26 mouse cellular contexts compared by ENCODE assay signal in genomic region chr6:108379041-108379440, GRCm38 (mm10).
DNase-seq lines count a peak whose midpoint lies in the region; ATAC-seq and TF ChIP-seq lines count a peak whose summit lies in the region.
"Had no signal": no experiment of that assay in that cellular context is flagged by ENCODE, and none has a peak within 500 bp of the region (broad histone marks: within the 10 kb centered on the region; RNA-seq: fewer than 3 reads in every experiment).

No protein-coding gene starts in this region.

- H3K4me3 ChIP-seq in midbrain, postnatal 0 days (ENCODE audit: low read depth, low read length): no peak overlapping the region
- H3K4me3 ChIP-seq: embryonic facial prominence, embryonic 10.5 days; forebrain, embryonic 10.5 days; hindbrain, embryonic 10.5 days; left cerebral cortex, adult 2 months; limb, embryonic 15.5 days; midbrain, embryonic 10.5 days had no signal

- intact Hi-C loops in heart, postnatal 10 days (cut with DNase I): no loop called here
- intact Hi-C loops in heart, postnatal 14 days (cut with DNase I): no loop called here

- no peak overlapping the region for H3K27ac ChIP-seq in midbrain, postnatal 0 days (ENCODE audit: low read depth, low read length)
- H3K27ac ChIP-seq: embryonic facial prominence, embryonic 10.5 days; forebrain, embryonic 10.5 days; hindbrain, embryonic 10.5 days; hindbrain, postnatal 0 days; left cerebral cortex, adult 2 months; limb, embryonic 15.5 days; liver, embryonic 14.5 days; macrophage; midbrain, embryonic 10.5 days had no signal

- no peaks in the 10 kb centered on the region for H3K4me1 ChIP-seq in midbrain, postnatal 0 days (ENCODE audit: insufficient read depth, low read length)
- H3K4me1 ChIP-seq: embryonic facial prominence, embryonic 10.5 days; forebrain, embryonic 10.5 days; hindbrain, embryonic 10.5 days; limb, embryonic 15.5 days; midbrain, embryonic 10.5 days had no signal

- H3K4me2 ChIP-seq in midbrain, postnatal 0 days (ENCODE audit: low read depth, low read length, poor library complexity, severe bottlenecking): no peak overlapping the region
- H3K4me2 ChIP-seq: limb, embryonic 15.5 days had no signal

- DNase-seq in heart, postnatal 10 days: peak; percentile 25 to 28
- no peak for DNase-seq in heart, postnatal 14 days
- peak; percentile 45 for DNase-seq in 3T3-L1 (ENCODE audit: low read depth, low spot score)
- DNase-seq in 416B (ENCODE audit: low read depth): peak; percentile 29
- DNase-seq in lung, postnatal 25 days (ENCODE audit: low spot score): peak; percentile 48
- no peak for DNase-seq in adrenal gland, postnatal 36 days
- DNase-seq in midbrain, postnatal 0 days (ENCODE audit: low spot score): no peak
- DNase-seq: cerebellum, adult 11 months; cerebellum, adult 9-11 months; gastrocnemius, postnatal 10 days; left cerebral cortex, postnatal 4 days; thymus, postnatal 25 days had no signal

- H3K9me3 ChIP-seq in midbrain, postnatal 0 days (ENCODE audit: low read length): no peaks in the 10 kb centered on the region
- H3K9me3 ChIP-seq: embryonic facial prominence, embryonic 10.5 days; forebrain, embryonic 10.5 days; limb, embryonic 15.5 days; midbrain, embryonic 10.5 days had no signal

- no peak overlapping the region for H3K9ac ChIP-seq in midbrain, postnatal 0 days (replicated peaks; ENCODE audit: low read length, poor library complexity, severe bottlenecking)
- H3K9ac ChIP-seq: limb, embryonic 15.5 days; liver, embryonic 14.5 days had no signal

- no peak for TF ChIP-seq CTCF in midbrain, postnatal 0 days (IDR thresholded peaks at IDR 0.05)

- H3K27me3 ChIP-seq in midbrain, postnatal 0 days (ENCODE audit: insufficient read depth, low read length): no peaks in the 10 kb centered on the region
- H3K27me3 ChIP-seq: limb, embryonic 15.5 days; Patski had no signal

- ATAC-seq in midbrain, postnatal 0 days (ENCODE audit: low FRiP score): no peak
- ATAC-seq: CD4-positive, CD25-positive, alpha-beta regulatory T cell, adult 4 months; forebrain, embryonic 16.5 days; hindbrain, postnatal 0 days; intestine, postnatal 0 days; midbrain, embryonic 16.5 days; Patski had no signal

- peaks cover 8% of the 10 kb centered on the region; the same call in 1 of the 2 replicates for H3K36me3 ChIP-seq in midbrain, postnatal 0 days (ENCODE audit: insufficient read depth, low read length)

- WGBS in midbrain, postnatal 0 days: 88% methylated on average over 3 of the region's 3 CpGs

Comparison
In these comparisons a context has a peak if more than half of its experiments do, and no peak if none do; other contexts are left out.
1. DNase-seq: peak in heart, postnatal 10 days (2 of 2), 3T3-L1 (single experiment), 416B (single experiment) and lung, postnatal 25 days (single experiment); none in heart, postnatal 14 days (0 of 2), adrenal gland, postnatal 36 days (0 of 2) and midbrain, postnatal 0 days (single experiment).